Comparison of ENCODE assay signal across 7 mouse cellular contexts in the genomic region with DNA sequence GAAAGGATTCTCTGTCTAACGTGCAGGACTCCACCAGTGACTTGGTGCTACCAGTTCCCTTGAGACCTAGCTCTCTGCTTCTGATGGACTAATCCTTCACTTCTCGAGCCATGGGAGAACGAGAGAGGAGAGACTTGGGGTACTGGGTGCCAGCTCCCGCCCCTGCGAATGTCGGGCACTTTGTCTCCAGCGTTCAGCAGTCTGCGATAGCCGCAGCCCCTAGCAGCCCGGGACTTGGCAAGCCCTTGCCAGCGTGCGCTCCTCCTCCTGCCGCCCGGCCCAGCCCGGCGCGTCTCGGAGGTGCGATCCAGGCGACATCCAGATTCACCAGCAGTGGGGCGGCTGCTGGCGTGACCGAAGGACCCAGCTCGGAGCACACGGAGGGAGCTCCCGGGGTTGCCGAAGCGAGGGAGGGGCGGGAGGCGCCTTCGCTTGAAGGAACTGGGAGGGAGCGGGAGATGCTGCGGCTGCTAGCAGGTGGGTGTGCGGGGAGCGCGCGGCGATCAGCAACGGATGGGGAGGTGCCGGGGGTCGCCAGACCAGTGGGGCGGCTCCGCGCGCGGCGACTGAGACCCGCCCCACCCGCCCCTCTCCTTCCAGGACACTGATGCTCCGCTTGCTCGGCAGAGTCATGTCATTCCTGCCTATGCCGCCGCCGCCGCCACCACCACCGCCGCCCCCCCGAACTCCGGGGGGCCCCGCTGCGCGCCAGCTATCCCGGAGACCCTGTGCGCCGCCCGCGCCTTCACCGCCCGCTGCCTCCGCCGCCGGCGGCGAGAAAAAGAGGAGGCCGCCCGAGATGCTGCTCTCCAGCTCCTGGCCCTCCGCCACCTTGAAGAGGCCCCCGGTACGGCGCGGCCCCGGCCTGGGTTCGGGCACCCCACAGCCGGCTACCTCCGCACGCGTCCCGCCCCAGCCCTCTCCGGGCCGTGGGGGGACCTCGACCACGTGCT. TPM values are rescaled to one million over a fixed set of nuclear protein-coding genes. Genes with fewer than 3 reads are reported as not detected.
DNase-seq lines count a peak whose midpoint lies in the region; ATAC-seq lines count a peak whose summit lies in the region.

No protein-coding gene starts in this region.

- H3K27ac ChIP-seq in embryonic facial prominence, embryonic 14.5 days (replicated peaks; ENCODE audit: low read depth, low read length), result no peak overlapping the region
- peak overlapping the region; percentile 58 for H3K27ac ChIP-seq in hindbrain, embryonic 12.5 days
- H3K27ac ChIP-seq in midbrain, embryonic 12.5 days (replicated peaks), result peak overlapping the region; percentile 60

- no peaks in the 10 kb centered on the region for H3K9me3 ChIP-seq in embryonic facial prominence, embryonic 14.5 days (ENCODE audit: control insufficient read depth, low read length)
- no peaks in the 10 kb centered on the region for H3K9me3 ChIP-seq in hindbrain, embryonic 12.5 days (replicated peaks)
- no peaks in the 10 kb centered on the region for H3K9me3 ChIP-seq in midbrain, embryonic 12.5 days

- 0% methylated on average over 32 of the region's 92 CpGs for WGBS in embryonic facial prominence, embryonic 14.5 days
- WGBS in hindbrain, embryonic 12.5 days, result under 1% methylated on average over 67 of the region's 92 CpGs
- under 1% methylated on average over 63 of the region's 92 CpGs for WGBS in midbrain, embryonic 12.5 days

- H3K4me1 ChIP-seq in embryonic facial prominence, embryonic 14.5 days (ENCODE audit: control insufficient read depth, insufficient read depth, low read length), result peaks cover 6% of the 10 kb centered on the region
- peaks cover 21% of the 10 kb centered on the region for H3K4me1 ChIP-seq in hindbrain, embryonic 12.5 days
- peaks cover 22% of the 10 kb centered on the region for H3K4me1 ChIP-seq in midbrain, embryonic 12.5 days

- ATAC-seq in embryonic facial prominence, embryonic 14.5 days (ENCODE audit: low read depth), result peak; percentile 62
- ATAC-seq in hindbrain, embryonic 12.5 days (ENCODE audit: low FRiP score), result peak; percentile 89
- peak; percentile 74 for ATAC-seq in midbrain, embryonic 12.5 days (ENCODE audit: low FRiP score, low read depth)

- H3K4me3 ChIP-seq in embryonic facial prominence, embryonic 14.5 days (ENCODE audit: low read depth, low read length), result peak overlapping the region; percentile 62
- H3K4me3 ChIP-seq in hindbrain, embryonic 12.5 days, result peak overlapping the region; percentile 61
- peak overlapping the region; percentile 67 for H3K4me3 ChIP-seq in midbrain, embryonic 12.5 days

- peak overlapping the region; percentile 100 for H3K4me2 ChIP-seq in embryonic facial prominence, embryonic 14.5 days (ENCODE audit: low read depth, low read length)
- peak overlapping the region; percentile 99 for H3K4me2 ChIP-seq in hindbrain, embryonic 12.5 days (replicated peaks)
- peak overlapping the region; percentile 99 for H3K4me2 ChIP-seq in midbrain, embryonic 12.5 days (replicated peaks)

- intact Hi-C loops in left cerebral cortex, postnatal 4 days (cut with DNase I), result no loop called here

- peak overlapping the region; percentile 71 for H3K9ac ChIP-seq in embryonic facial prominence, embryonic 14.5 days (ENCODE audit: low read depth, low read length)
- peak overlapping the region; percentile 89 for H3K9ac ChIP-seq in hindbrain, embryonic 12.5 days
- peak overlapping the region; percentile 76 for H3K9ac ChIP-seq in midbrain, embryonic 12.5 days (replicated peaks)

- DNase-seq in ES-CJ7 (ENCODE audit: low read depth, low spot score), result peak; percentile 22
- DNase-seq in adrenal gland, postnatal 25 days, result peak; percentile 36
- peak; percentile 40 for DNase-seq in embryonic facial prominence, embryonic 14.5 days (ENCODE audit: low spot score)
- DNase-seq in left cerebral cortex, postnatal 4 days, result peak; percentile 76
- peak; percentile 5 for DNase-seq in thymus, postnatal 0 days (ENCODE audit: low spot score)

- H3K27me3 ChIP-seq in embryonic facial prominence, embryonic 14.5 days (replicated peaks; ENCODE audit: control insufficient read depth, insufficient read depth, low read length), result peaks cover 43% of the 10 kb centered on the region
- H3K27me3 ChIP-seq in hindbrain, embryonic 12.5 days, result peaks cover 46% of the 10 kb centered on the region
- peaks cover 52% of the 10 kb centered on the region for H3K27me3 ChIP-seq in midbrain, embryonic 12.5 days

- no peaks in the 10 kb centered on the region for H3K36me3 ChIP-seq in embryonic facial prominence, embryonic 14.5 days (ENCODE audit: control insufficient read depth, insufficient read depth, low read length)
- H3K36me3 ChIP-seq in hindbrain, embryonic 12.5 days, result no peaks in the 10 kb centered on the region
- H3K36me3 ChIP-seq in midbrain, embryonic 12.5 days, result no peaks in the 10 kb centered on the region

RNA-seq across cellular contexts. Expression of a gene that starts 3.4 kb away (rescaled TPM):
- total RNA-seq in adrenal gland, postnatal 25 days (2021), result 0.43 and 0.95 TPM in 2 replicates
- polyA plus RNA-seq in embryonic facial prominence, embryonic 14.5 days (2014; fragmentation: Nextera tagmentation; extraction: Ambion mirVana), result 1.0 TPM in 2 replicates
- 4.3 and 4.5 TPM in 2 replicates for polyA plus RNA-seq in hindbrain, embryonic 12.5 days (2016; fragmentation: Nextera tagmentation; extraction: Ambion mirVana)
- 10 to 100 TPM; 23.2 to 24.6 TPM for total RNA-seq in left cerebral cortex, postnatal 4 days (2021)
- 3.9 and 4.1 TPM in 2 replicates for polyA plus RNA-seq in midbrain, embryonic 12.5 days (2016; fragmentation: Nextera tagmentation; extraction: Ambion mirVana)
- polyA plus RNA-seq in thymus, postnatal 0 days (2015; fragmentation: Nextera tagmentation; extraction: Ambion mirVana), result 0.07 and 0.18 TPM in 2 replicates

RNA-seq across cellular contexts. Expression of a gene that starts 15.1 kb away (rescaled TPM):
- not detected in 2 replicates for total RNA-seq in adrenal gland, postnatal 25 days (2021)
- 0.46 and 0.47 TPM in 2 replicates for polyA plus RNA-seq in embryonic facial prominence, embryonic 14.5 days (2014; fragmentation: Nextera tagmentation; extraction: Ambion mirVana)
- polyA plus RNA-seq in hindbrain, embryonic 12.5 days (2016; fragmentation: Nextera tagmentation; extraction: Ambion mirVana), result 0.77 and 0.96 TPM in 2 replicates
- under 1 TPM; 0.32 to 0.70 TPM for total RNA-seq in left cerebral cortex, postnatal 4 days (2021)
- polyA plus RNA-seq in midbrain, embryonic 12.5 days (2016; fragmentation: Nextera tagmentation; extraction: Ambion mirVana), result 0.71 TPM in 1 of 2 replicates, not detected in the other
- 0.19 and 0.27 TPM in 2 replicates for polyA plus RNA-seq in thymus, postnatal 0 days (2015; fragmentation: Nextera tagmentation; extraction: Ambion mirVana)

RNA-seq across cellular contexts. Expression of a gene that starts 29.8 kb away (rescaled TPM):
- total RNA-seq in adrenal gland, postnatal 25 days (2021), result 50.8 and 67.0 TPM in 2 replicates
- 65.9 and 72.2 TPM in 2 replicates for polyA plus RNA-seq in embryonic facial prominence, embryonic 14.5 days (2014; fragmentation: Nextera tagmentation; extraction: Ambion mirVana)
- 109 and 112 TPM in 2 replicates for polyA plus RNA-seq in hindbrain, embryonic 12.5 days (2016; fragmentation: Nextera tagmentation; extraction: Ambion mirVana)
- 10 to 100 TPM; 80.4 to 81.6 TPM for total RNA-seq in left cerebral cortex, postnatal 4 days (2021)
- polyA plus RNA-seq in midbrain, embryonic 12.5 days (2016; fragmentation: Nextera tagmentation; extraction: Ambion mirVana), result 104 TPM in 2 replicates
- polyA plus RNA-seq in thymus, postnatal 0 days (2015; fragmentation: Nextera tagmentation; extraction: Ambion mirVana), result 130 and 131 TPM in 2 replicates

RNA-seq across cellular contexts. Expression of a gene that starts 58.0 kb away (rescaled TPM):
- 262 and 318 TPM in 2 replicates for total RNA-seq in adrenal gland, postnatal 25 days (2021)
- 188 and 209 TPM in 2 replicates for polyA plus RNA-seq in embryonic facial prominence, embryonic 14.5 days (2014; fragmentation: Nextera tagmentation; extraction: Ambion mirVana)
- 134 and 138 TPM in 2 replicates for polyA plus RNA-seq in hindbrain, embryonic 12.5 days (2016; fragmentation: Nextera tagmentation; extraction: Ambion mirVana)
- 100 to 1,000 TPM; 159 to 160 TPM for total RNA-seq in left cerebral cortex, postnatal 4 days (2021)
- 116 TPM in 2 replicates for polyA plus RNA-seq in midbrain, embryonic 12.5 days (2016; fragmentation: Nextera tagmentation; extraction: Ambion mirVana)
- 280 and 284 TPM in 2 replicates for polyA plus RNA-seq in thymus, postnatal 0 days (2015; fragmentation: Nextera tagmentation; extraction: Ambion mirVana)

Comparison
In these comparisons a context has a peak if more than half of its experiments do, and no peak if none do; other contexts are left out.
1. DNase-seq: peak in every context shown above with its lines; median percentile 76 in left cerebral cortex, postnatal 4 days; 40 in embryonic facial prominence, embryonic 14.5 days; 36 in adrenal gland, postnatal 25 days; 22 in ES-CJ7; 5 in thymus, postnatal 0 days.